Mouse (Mus musculus) lung, embryonic 16.5 days (tissue): ENCODE data around the gene Map4k2. TPM values are rescaled to one million over a fixed set of nuclear protein-coding genes. Genes with fewer than 3 reads are reported as not detected.
A peak's percentile ranks its signal among the peaks of the same experiment; 100 is the strongest.

Source experiments
- ATAC-seq: fragments of 200-750 bp; cut with Nextera tagmentation; 2 replicates; pipeline ENCODE4 v1.8.0; 2017; ENCODE audit warnings: low read depth, mild to moderate bottlenecking, moderate library complexity
- H3K27ac ChIP-seq: fragments of 300-500 bp; sonication (generic); 2 replicates; pipeline ENCODE4 v1.5.1; 2014; ENCODE audit warnings: mild to moderate bottlenecking, control low read depth, low read length
- H3K27me3 ChIP-seq: fragments of 300-500 bp; sonication (generic); 2 replicates; pipeline ENCODE4 v1.6.1; 2014; ENCODE audit warnings: low read depth, low read length, mixed read lengths; ENCODE audit not compliant: control insufficient read depth, insufficient read depth
- H3K36me3 ChIP-seq: fragments of 300-500 bp; sonication (generic); 2 replicates; pipeline ENCODE4 v1.6.1; 2014; ENCODE audit warnings: low read length; ENCODE audit not compliant: control insufficient read depth, insufficient read depth
- H3K4me1 ChIP-seq: fragments of 300-500 bp; sonication (generic); replicated peaks from 2 replicates; pipeline ENCODE4 v1.6.1; 2014; ENCODE audit warnings: low read length, mixed read lengths; ENCODE audit not compliant: control insufficient read depth, insufficient read depth
- H3K4me2 ChIP-seq: fragments of 300-500 bp; sonication (generic); 2 replicates; pipeline ENCODE4 v1.6.1; 2014; ENCODE audit warnings: low read depth, low read length, control low read depth
- H3K4me3 ChIP-seq: fragments of 300-500 bp; sonication (generic); 2 replicates; pipeline ENCODE4 v1.5.1; 2014; ENCODE audit warnings: mild to moderate bottlenecking, low read length, control low read depth
- H3K9ac ChIP-seq: fragments of 300-500 bp; sonication (generic); 2 replicates; pipeline ENCODE4 v1.6.1; 2014; ENCODE audit warnings: low read length, control low read depth
- H3K9me3 ChIP-seq: fragments of 300-500 bp; sonication (generic); 2 replicates; pipeline ENCODE4 v1.6.1; 2016; ENCODE audit warnings: low read length; ENCODE audit not compliant: control insufficient read depth
- WGBS: fragments of 180-500 bp; shearing (Covaris S2); extraction: QIAGEN DNeasy Blood & Tissue Kit; methylation state at CpG from one replicate; pipeline ENCODE4 v1.1.7; 2014; 5-methylcytosine and 5-hydroxymethylcytosine counted together
- polyA plus RNA-seq: library from polyadenylated mRNA; unstranded; fragments of >200 nt; fragmentation: Nextera tagmentation; extraction: Ambion mirVana; gene quantifications from 2 replicates; pipeline ENCODE4 v1.2.1, GENCODE M21; 2015

Map4k2 gene
- 24.8 and 27.6 TPM in 2 replicates for polyA plus RNA-seq

- Histone ChIP-seq H3K27ac (peak within 1 kb of the TSS; percentile 74), H3K4me3 (peak within 1 kb of the TSS; percentile 68), H3K9ac (peak within 1 kb of the TSS; percentile 77), H3K27me3 (no peaks in the 10 kb centered on the region), H3K4me2 (peak within 1 kb of the TSS; percentile 96), H3K9me3 (no peaks in the 10 kb centered on the region), H3K4me1 (peaks cover 20% of the 10 kb centered on the region), H3K36me3 (peaks cover 28% of the 10 kb centered on the region)
- ATAC-seq, result peak; percentile 90
- 8% methylated on average over 35 of the region's 72 CpGs for WGBS
Measured at GRCm38 (mm10) chr19:6340524-6341452, at the start of gene Map4k2. TSS of gene Map4k2 (plus strand) at chr19:6341135.

- 83% methylated on average over 5 of the region's 5 CpGs for WGBS
- ATAC-seq, result no peak
- H3K36me3 ChIP-seq, result peaks cover 10% of the 10 kb centered on the region
- no peaks in the 10 kb centered on the region for H3K27me3 ChIP-seq
- H3K9me3 ChIP-seq, result no peaks in the 10 kb centered on the region
- H3K9ac ChIP-seq, result no peak overlapping the region
- H3K27ac ChIP-seq, result no peak overlapping the region
- H3K4me2 ChIP-seq, result no peak overlapping the region
- no peaks in the 10 kb centered on the region; the same call in 1 of the 2 replicates for H3K4me1 ChIP-seq
- H3K4me3 ChIP-seq, result no peak overlapping the region
Measured at GRCm38 (mm10) chr19:6292262-6292661, 48.7 kb upstream of the Map4k2 start.

- Histone ChIP-seq H3K27ac (no peak overlapping the region), H3K4me1 (peaks cover 1% of the 10 kb centered on the region; the same call in 1 of the 2 replicates), H3K9ac (no peak overlapping the region), H3K4me2 (no peak overlapping the region), H3K4me3 (no peak overlapping the region), H3K9me3 (no peaks in the 10 kb centered on the region), H3K27me3 (no peaks in the 10 kb centered on the region), H3K36me3 (peaks cover 24% of the 10 kb centered on the region)
- WGBS, result 89% methylated on average over 17 of the region's 17 CpGs
- no peak for ATAC-seq
Measured at GRCm38 (mm10) chr19:6294301-6294700, 46.6 kb upstream of the Map4k2 start.

- no peak for ATAC-seq
- Histone ChIP-seq H3K4me2 (no peak overlapping the region), H3K9ac (no peak overlapping the region), H3K27me3 (no peaks in the 10 kb centered on the region), H3K27ac (no peak overlapping the region), H3K36me3 (peaks cover 24% of the 10 kb centered on the region), H3K4me3 (no peak overlapping the region), H3K9me3 (no peaks in the 10 kb centered on the region), H3K4me1 (peaks cover 7% of the 10 kb centered on the region; the same call in 1 of the 2 replicates)
- 87% methylated on average over 5 of the region's 5 CpGs for WGBS
Measured at GRCm38 (mm10) chr19:6296551-6297210, 44.3 kb upstream of the Map4k2 start.

GRCm38 (mm10) chr19:6297641-6298040 lies 43.3 kb upstream of the Map4k2 start:
- no peaks in the 10 kb centered on the region for H3K9me3 ChIP-seq
- peaks cover 24% of the 10 kb centered on the region for H3K36me3 ChIP-seq
- WGBS, result 82% methylated on average over 9 of the region's 9 CpGs
- H3K27me3 ChIP-seq, result no peaks in the 10 kb centered on the region
- no peak for ATAC-seq
- H3K27ac ChIP-seq, result no peak overlapping the region
- H3K9ac ChIP-seq, result no peak overlapping the region
- no peak overlapping the region for H3K4me3 ChIP-seq
- H3K4me2 ChIP-seq, result no peak overlapping the region
- H3K4me1 ChIP-seq, result peaks cover 7% of the 10 kb centered on the region; the same call in 1 of the 2 replicates

- no peak overlapping the region for H3K4me3 ChIP-seq
- H3K9ac ChIP-seq, result no peak overlapping the region
- ATAC-seq, result no peak
- H3K9me3 ChIP-seq, result no peaks in the 10 kb centered on the region
- peaks cover 21% of the 10 kb centered on the region for H3K36me3 ChIP-seq
- peak overlapping the region; percentile 86 for H3K27ac ChIP-seq
- no peaks in the 10 kb centered on the region for H3K27me3 ChIP-seq
- WGBS, result 68% methylated on average over 4 of the region's 4 CpGs
- H3K4me1 ChIP-seq, result peaks cover 7% of the 10 kb centered on the region; the same call in 1 of the 2 replicates
- H3K4me2 ChIP-seq, result no peak overlapping the region
Measured at GRCm38 (mm10) chr19:6299003-6299402, 41.9 kb upstream of the Map4k2 start.

GRCm38 (mm10) chr19:6299450-6300267 lies 41.3 kb upstream of the Map4k2 start:
- no peak overlapping the region for H3K4me3 ChIP-seq
- H3K36me3 ChIP-seq, result peaks cover 21% of the 10 kb centered on the region
- no peaks in the 10 kb centered on the region for H3K9me3 ChIP-seq
- H3K9ac ChIP-seq, result no peak overlapping the region
- peak overlapping the region; percentile 86 for H3K27ac ChIP-seq
- peaks cover 7% of the 10 kb centered on the region; the same call in 1 of the 2 replicates for H3K4me1 ChIP-seq
- ATAC-seq, result peak; percentile 37; the same call in 1 of the 2 replicates
- H3K27me3 ChIP-seq, result no peaks in the 10 kb centered on the region
- no peak overlapping the region for H3K4me2 ChIP-seq
- 67% methylated on average over 7 of the region's 7 CpGs for WGBS

- WGBS, result 36% methylated on average over 7 of the region's 7 CpGs
- no peaks in the 10 kb centered on the region for H3K27me3 ChIP-seq
- H3K4me2 ChIP-seq, result no peak overlapping the region
- H3K4me3 ChIP-seq, result no peak overlapping the region
- H3K9ac ChIP-seq, result no peak overlapping the region
- H3K27ac ChIP-seq, result peak overlapping the region; percentile 86
- H3K36me3 ChIP-seq, result peaks cover 14% of the 10 kb centered on the region
- peaks cover 7% of the 10 kb centered on the region; the same call in 1 of the 2 replicates for H3K4me1 ChIP-seq
- no peaks in the 10 kb centered on the region for H3K9me3 ChIP-seq
- ATAC-seq, result peak; percentile 53
Measured at GRCm38 (mm10) chr19:6300402-6300841, 40.5 kb upstream of the Map4k2 start.
